Mouse (Mus musculus): ENCODE measurements around the gene Mettl13. TPM values are rescaled to one million over a fixed set of nuclear protein-coding genes. Genes with fewer than 3 reads are reported as not detected.

Gene Mettl13
- polyA plus RNA-seq, 1 experiment from 2014 or later: 15.1 TPM

DNA sequence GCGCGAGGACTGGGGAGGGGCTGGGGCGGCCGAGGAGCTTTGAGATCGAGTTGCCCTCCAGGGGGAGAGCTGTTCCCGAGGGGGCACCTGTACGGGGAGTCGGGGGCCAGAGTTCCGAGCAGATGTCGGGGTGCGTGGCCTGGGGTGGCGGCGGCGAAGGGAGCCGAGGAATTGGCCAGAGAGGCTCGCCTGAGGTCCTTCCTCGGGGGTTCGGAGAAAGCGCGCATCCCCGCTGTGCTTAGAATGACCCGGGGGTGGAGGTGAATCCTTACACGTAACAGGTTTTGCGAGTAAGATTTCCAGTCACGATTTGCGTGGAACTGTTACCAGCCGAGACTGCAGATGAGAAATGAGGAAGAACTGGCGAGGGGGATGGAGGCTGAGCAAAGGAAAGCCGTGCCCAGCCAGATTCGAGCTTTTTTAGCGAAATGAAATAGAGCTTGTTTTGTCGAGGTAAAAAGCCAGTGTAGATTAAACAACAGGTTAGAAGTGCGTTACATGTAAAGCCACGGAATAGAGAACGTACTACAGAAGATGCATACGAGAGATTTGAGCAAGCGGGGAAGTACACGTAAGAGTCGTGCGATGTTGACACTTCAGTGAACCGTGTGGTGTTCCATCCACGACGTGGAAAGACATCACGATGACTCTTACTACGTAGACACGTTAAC lies 22.7 kb upstream of the Mettl13 start:
- peak overlapping the region; percentile 64 for H3K4me2 ChIP-seq (ENCODE audit: low read length)
- no peaks in the 10 kb centered on the region for H3K27me3 ChIP-seq (ENCODE audit: control insufficient read depth, insufficient read depth, low read length)
- H3K9me3 ChIP-seq (ENCODE audit: control insufficient read depth, low read length): no peaks in the 10 kb centered on the region
- peak overlapping the region; percentile 95 for H3K27ac ChIP-seq (replicated peaks; ENCODE audit: low read depth, low read length)
- H3K36me3 ChIP-seq (ENCODE audit: control insufficient read depth, insufficient read depth, low read length): peaks cover 12% of the 10 kb centered on the region
- peak overlapping the region; percentile 92 for H3K4me3 ChIP-seq (replicated peaks; ENCODE audit: low read depth, low read length)
- under 1% methylated on average over 46 of the region's 46 CpGs for WGBS
- ATAC-seq (ENCODE audit: low FRiP score, low TSS enrichment) (no peak), DNase-seq (peak; percentile 70)
- peaks cover 15% of the 10 kb centered on the region for H3K4me1 ChIP-seq (ENCODE audit: control insufficient read depth, insufficient read depth, low read length)
- H3K9ac ChIP-seq (replicated peaks; ENCODE audit: low read length): peak overlapping the region; percentile 87

DNA sequence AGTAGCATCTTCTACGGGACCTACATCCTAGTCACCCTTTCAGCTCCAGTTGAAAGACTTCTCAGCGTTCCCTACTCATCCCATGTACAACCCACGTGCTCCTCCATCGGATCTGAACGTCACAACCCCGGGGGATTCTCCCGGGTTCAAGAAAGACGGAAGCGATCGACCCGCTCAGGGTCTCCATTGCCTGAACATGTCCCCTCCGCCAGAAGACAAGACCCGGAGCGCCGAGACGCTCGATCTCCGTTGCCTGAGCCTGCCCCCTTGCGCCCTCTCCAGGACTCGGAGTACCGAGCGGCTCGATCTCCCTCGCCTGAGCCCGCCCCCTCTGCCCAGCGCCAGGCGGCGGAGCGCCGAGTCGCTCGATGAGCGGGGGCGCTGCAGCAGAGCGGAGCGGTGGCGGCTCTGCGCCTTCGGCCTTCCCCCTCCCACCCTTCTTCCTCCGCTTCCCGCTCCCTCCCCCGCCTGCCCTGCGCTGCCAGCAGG lies 22.0 kb upstream of the Mettl13 start, which contains the start of gene Vamp4:
Vamp4 (plus strand) TSS at position 256 of the 489 bp plus-strand sequence.
- H3K36me3 ChIP-seq (ENCODE audit: control insufficient read depth, insufficient read depth, low read length): peaks cover 11% of the 10 kb centered on the region
- H3K4me1 ChIP-seq (ENCODE audit: control insufficient read depth, insufficient read depth, low read length): peaks cover 15% of the 10 kb centered on the region
- H3K27me3 ChIP-seq (ENCODE audit: control insufficient read depth, insufficient read depth, low read length): no peaks in the 10 kb centered on the region
- peak within 1 kb of the TSS; percentile 64 for H3K4me2 ChIP-seq (ENCODE audit: low read length)
- ATAC-seq (ENCODE audit: low FRiP score, low TSS enrichment): peak; percentile 98
- DNase-seq: peak; percentile 98
- H3K27ac ChIP-seq (replicated peaks; ENCODE audit: low read depth, low read length): peak within 1 kb of the TSS; percentile 95
- peak within 1 kb of the TSS; percentile 87 for H3K9ac ChIP-seq (replicated peaks; ENCODE audit: low read length)
- H3K4me3 ChIP-seq (replicated peaks; ENCODE audit: low read depth, low read length): peak within 1 kb of the TSS; percentile 92
- under 1% methylated on average over 39 of the region's 43 CpGs for whole genome bisulfite sequencing
- no peaks in the 10 kb centered on the region for H3K9me3 ChIP-seq (ENCODE audit: control insufficient read depth, low read length)

DNA sequence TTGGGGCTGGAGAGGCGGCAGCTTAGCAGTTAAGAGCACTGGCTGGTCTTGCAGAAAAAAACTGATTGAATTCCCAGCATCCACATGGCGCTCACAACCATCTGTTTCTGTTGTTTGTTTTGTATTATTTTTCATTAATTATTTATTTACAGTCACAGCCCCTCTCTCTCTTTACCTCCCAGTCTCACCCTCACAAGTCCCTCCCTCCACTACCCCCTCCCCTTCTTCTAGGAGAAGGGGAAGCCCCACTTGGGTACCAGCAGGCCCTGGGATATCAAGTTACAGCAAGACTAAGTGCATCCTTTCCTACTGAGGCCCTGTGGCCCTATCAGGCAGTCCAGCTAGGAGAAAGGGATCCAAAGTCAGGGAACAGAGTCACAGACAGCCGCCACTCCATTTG lies 19.0 kb upstream of the Mettl13 start:
- DNase-seq (no peak), ATAC-seq (ENCODE audit: low FRiP score, low TSS enrichment) (no peak)
- no peaks in the 10 kb centered on the region for H3K27me3 ChIP-seq (ENCODE audit: control insufficient read depth, insufficient read depth, low read length)
- H3K27ac ChIP-seq (replicated peaks; ENCODE audit: low read depth, low read length): no peak overlapping the region
- H3K9ac ChIP-seq (replicated peaks; ENCODE audit: low read length): no peak overlapping the region
- H3K9me3 ChIP-seq (ENCODE audit: control insufficient read depth, low read length): no peaks in the 10 kb centered on the region
- H3K4me1 ChIP-seq (ENCODE audit: control insufficient read depth, insufficient read depth, low read length): peaks cover 11% of the 10 kb centered on the region
- 47% methylated on average over 3 of the region's 3 CpGs for WGBS
- H3K4me3 ChIP-seq (replicated peaks; ENCODE audit: low read depth, low read length): no peak overlapping the region
- no peaks in the 10 kb centered on the region for H3K36me3 ChIP-seq (ENCODE audit: control insufficient read depth, insufficient read depth, low read length)
- no peak overlapping the region for H3K4me2 ChIP-seq (ENCODE audit: low read length)

DNA sequence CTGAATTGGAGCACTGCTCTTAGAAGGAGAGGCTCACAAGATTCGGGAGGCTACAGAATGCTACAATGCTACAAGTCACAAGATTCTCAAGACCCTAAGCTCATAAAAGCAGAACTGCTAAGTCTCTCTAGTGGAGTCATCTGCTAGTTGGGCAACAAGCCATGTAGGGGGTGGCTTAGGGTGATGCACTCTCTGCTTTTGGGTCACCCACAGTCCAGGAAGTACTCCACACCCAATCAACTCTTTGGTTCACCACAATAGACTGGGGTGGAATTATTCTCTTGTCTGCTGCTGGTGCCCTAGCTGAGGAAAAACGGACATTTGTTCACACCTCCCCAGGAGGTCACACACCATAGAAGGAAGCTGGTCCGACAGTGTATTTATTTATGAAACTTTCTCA lies 16.6 kb upstream of the Mettl13 start:
- WGBS: 63% methylated on average over 3 of the region's 3 CpGs
- DNase-seq: no peak
- H3K27ac ChIP-seq (replicated peaks; ENCODE audit: low read depth, low read length): no peak overlapping the region

DNA sequence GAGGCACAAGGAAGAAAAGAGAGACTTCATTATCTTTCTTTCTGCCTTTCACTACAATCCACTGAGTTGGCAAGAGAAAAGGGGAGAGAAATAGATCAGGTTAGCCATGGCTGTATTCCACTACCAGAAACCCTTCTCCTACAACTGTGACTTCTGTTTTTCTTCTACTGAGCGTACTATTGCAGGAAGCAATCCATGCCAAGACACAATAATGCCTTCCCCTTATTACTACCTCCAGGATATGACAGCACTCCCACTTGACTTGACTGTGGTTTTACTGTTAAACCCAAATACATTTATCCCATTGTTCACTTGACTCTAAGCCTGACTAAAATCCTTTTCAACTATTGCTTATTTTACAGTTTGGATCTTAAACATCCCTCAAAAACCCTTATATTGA lies 14.9 kb upstream of the Mettl13 start:
- H3K4me3 ChIP-seq (replicated peaks; ENCODE audit: low read depth, low read length): no peak overlapping the region
- no peak overlapping the region for H3K27ac ChIP-seq (replicated peaks; ENCODE audit: low read depth, low read length)
- 80% methylated on average over 1 of the region's 1 CpGs for WGBS
- no peaks in the 10 kb centered on the region for H3K36me3 ChIP-seq (ENCODE audit: control insufficient read depth, insufficient read depth, low read length)
- no peak overlapping the region for H3K9ac ChIP-seq (replicated peaks; ENCODE audit: low read length)
- no peak overlapping the region for H3K4me2 ChIP-seq (ENCODE audit: low read length)
- no peaks in the 10 kb centered on the region for H3K27me3 ChIP-seq (ENCODE audit: control insufficient read depth, insufficient read depth, low read length)
- H3K9me3 ChIP-seq (ENCODE audit: control insufficient read depth, low read length): no peaks in the 10 kb centered on the region
- no peak for DNase-seq
- no peak for ATAC-seq (ENCODE audit: low FRiP score, low TSS enrichment)
- H3K4me1 ChIP-seq (ENCODE audit: control insufficient read depth, insufficient read depth, low read length): no peaks in the 10 kb centered on the region

More for the DNA sequence above, 16.6 kb upstream of the Mettl13 start:
- H3K4me1 ChIP-seq (ENCODE audit: control insufficient read depth, insufficient read depth, low read length): peaks cover 6% of the 10 kb centered on the region; the same call in 1 of the 2 replicates
- H3K4me3 ChIP-seq (replicated peaks; ENCODE audit: low read depth, low read length): no peak overlapping the region
- H3K9me3 ChIP-seq (ENCODE audit: control insufficient read depth, low read length): no peaks in the 10 kb centered on the region
- no peaks in the 10 kb centered on the region for H3K27me3 ChIP-seq (ENCODE audit: control insufficient read depth, insufficient read depth, low read length)
- H3K36me3 ChIP-seq (ENCODE audit: control insufficient read depth, insufficient read depth, low read length): no peaks in the 10 kb centered on the region
- no peak overlapping the region for H3K4me2 ChIP-seq (ENCODE audit: low read length)
- ATAC-seq (ENCODE audit: low FRiP score, low TSS enrichment): no peak
- no peak overlapping the region for H3K9ac ChIP-seq (replicated peaks; ENCODE audit: low read length)

DNA sequence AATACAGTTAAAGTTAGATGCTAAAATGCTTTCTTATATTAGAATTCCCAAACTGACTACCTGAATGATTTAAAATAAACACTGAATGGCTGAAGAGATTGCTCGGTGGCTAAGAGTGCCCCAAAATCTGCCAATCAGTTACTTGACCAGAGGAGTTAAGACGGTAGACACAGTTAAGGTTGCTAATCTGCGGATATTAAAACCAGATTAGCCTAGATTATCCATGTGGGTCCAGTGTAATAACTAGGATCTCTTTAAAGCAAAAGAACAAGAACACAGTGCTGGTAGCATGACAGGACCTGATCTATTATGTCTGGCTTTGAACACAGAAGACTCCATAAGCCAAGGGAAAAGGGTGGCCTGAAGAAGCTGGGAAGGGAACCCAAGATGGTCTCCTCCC lies 5.8 kb upstream of the Mettl13 start:
- DNase-seq: no peak
- no peak for ATAC-seq (ENCODE audit: low FRiP score, low TSS enrichment)

DNA sequence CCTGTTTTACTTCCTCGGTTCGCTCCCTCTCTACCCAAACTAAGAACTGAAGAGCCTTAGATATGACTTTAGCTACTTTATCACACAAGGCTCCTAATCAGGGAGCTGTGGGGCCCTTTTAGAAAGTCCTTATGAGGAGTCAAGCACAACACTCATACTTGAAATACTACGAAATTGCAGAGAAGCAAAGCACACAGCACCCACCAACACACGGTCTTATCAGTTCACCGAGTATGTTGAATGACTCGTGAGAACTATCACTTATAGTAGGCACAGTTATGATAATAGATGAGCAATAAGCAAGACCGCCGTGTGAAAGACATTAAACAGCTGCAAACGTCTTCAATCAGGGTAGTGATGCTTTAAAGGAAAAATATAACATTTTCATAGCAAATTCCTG lies 4.6 kb upstream of the Mettl13 start:
- no peaks in the 10 kb centered on the region for H3K4me1 ChIP-seq (ENCODE audit: control insufficient read depth, insufficient read depth, low read length)
- no peak overlapping the region for H3K27ac ChIP-seq (replicated peaks; ENCODE audit: low read depth, low read length)
- H3K9me3 ChIP-seq (ENCODE audit: control insufficient read depth, low read length): no peaks in the 10 kb centered on the region
- no peak for DNase-seq
- H3K9ac ChIP-seq (replicated peaks; ENCODE audit: low read length): no peak overlapping the region
- H3K4me3 ChIP-seq (replicated peaks; ENCODE audit: low read depth, low read length): no peak overlapping the region
- WGBS: 87% methylated on average over 9 of the region's 9 CpGs
- ATAC-seq (ENCODE audit: low FRiP score, low TSS enrichment): no peak
- H3K27me3 ChIP-seq (ENCODE audit: control insufficient read depth, insufficient read depth, low read length): no peaks in the 10 kb centered on the region
- H3K4me2 ChIP-seq (ENCODE audit: low read length): no peak overlapping the region
- H3K36me3 ChIP-seq (ENCODE audit: control insufficient read depth, insufficient read depth, low read length): no peaks in the 10 kb centered on the region

More for the DNA sequence above, 5.8 kb upstream of the Mettl13 start:
- WGBS: 81% methylated on average over 3 of the region's 3 CpGs
- H3K36me3 ChIP-seq (ENCODE audit: control insufficient read depth, insufficient read depth, low read length): no peaks in the 10 kb centered on the region
- H3K4me3 ChIP-seq (replicated peaks; ENCODE audit: low read depth, low read length): no peak overlapping the region
- H3K9ac ChIP-seq (replicated peaks; ENCODE audit: low read length): no peak overlapping the region
- no peak overlapping the region for H3K4me2 ChIP-seq (ENCODE audit: low read length)
- H3K9me3 ChIP-seq (ENCODE audit: control insufficient read depth, low read length): no peaks in the 10 kb centered on the region
- H3K4me1 ChIP-seq (ENCODE audit: control insufficient read depth, insufficient read depth, low read length): no peaks in the 10 kb centered on the region
- no peak overlapping the region for H3K27ac ChIP-seq (replicated peaks; ENCODE audit: low read depth, low read length)
- H3K27me3 ChIP-seq (ENCODE audit: control insufficient read depth, insufficient read depth, low read length): no peaks in the 10 kb centered on the region

DNA sequence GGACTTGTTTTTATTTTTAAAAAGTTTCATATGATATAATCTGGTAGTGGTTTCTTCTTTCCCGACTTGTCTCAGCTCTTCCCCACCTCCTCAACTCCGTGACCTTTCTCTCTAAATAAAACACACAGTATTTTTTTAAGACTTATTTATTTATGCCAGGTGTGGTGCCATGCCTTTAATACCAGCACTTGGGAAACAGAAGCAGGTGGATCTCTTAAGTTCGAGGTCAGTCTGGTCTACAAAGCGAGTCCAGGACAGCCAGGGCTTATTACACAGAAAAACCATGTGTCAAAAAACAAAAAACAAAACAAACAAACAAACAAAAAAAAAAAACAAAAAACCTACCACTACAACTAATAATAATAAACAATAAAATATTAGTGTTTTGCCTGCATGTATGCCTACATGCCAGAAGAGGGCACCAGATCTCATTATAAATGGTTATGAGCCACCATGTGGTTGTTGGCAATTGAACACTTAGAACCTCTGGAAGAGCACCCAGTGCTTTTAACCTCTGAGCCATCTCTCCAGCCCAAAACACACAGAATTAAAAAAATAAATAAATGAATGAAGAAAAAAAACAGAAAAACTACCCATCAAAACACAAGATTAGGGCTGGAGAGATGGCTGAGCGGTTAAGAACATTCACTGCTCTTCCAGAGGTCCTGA lies 1.4 kb upstream of the Mettl13 start:
- DNase-seq: peak; percentile 75
- WGBS: 79% methylated on average over 5 of the region's 5 CpGs

More for the DNA sequence above, 1.4 kb upstream of the Mettl13 start:
- Histone ChIP-seq H3K4me2 (ENCODE audit: low read length) (no peak overlapping the region), H3K4me3 (replicated peaks; ENCODE audit: low read depth, low read length) (no peak overlapping the region), H3K4me1 (ENCODE audit: control insufficient read depth, insufficient read depth, low read length) (peaks cover 6% of the 10 kb centered on the region), H3K36me3 (ENCODE audit: control insufficient read depth, insufficient read depth, low read length) (peaks cover 18% of the 10 kb centered on the region), H3K9me3 (ENCODE audit: control insufficient read depth, low read length) (no peaks in the 10 kb centered on the region), H3K27ac (replicated peaks; ENCODE audit: low read depth, low read length) (no peak overlapping the region), H3K9ac (replicated peaks; ENCODE audit: low read length) (no peak overlapping the region), H3K27me3 (ENCODE audit: control insufficient read depth, insufficient read depth, low read length) (no peaks in the 10 kb centered on the region)
- ATAC-seq (ENCODE audit: low FRiP score, low TSS enrichment): no peak
